Mouse (Mus musculus) T-helper 17 cell (primary cell): Measurements from ENCODE around the gene Kdm5a.

Source experiments
- in situ Hi-C, 2 experiments: fragments of 300-600 bp; cut with MboI, MseI; formaldehyde crosslinking; loops; 1 replicate in 1 of 2; 2 replicates in 1 of 2; pipeline ENCODE4 v1.15.1; 2025; ENCODE audit warnings: high pct_unique_total_duplicates in 2 of 2

Gene Kdm5a

GRCm38 (mm10) chr6:120470666-120471065 is 106.7 kb downstream of the Kdm5a start:
- in situ Hi-C loops, result no loop called here

- in situ Hi-C loops, result no loop called here
Measured at GRCm38 (mm10) chr6:120471991-120472441, 108.1 kb downstream of the Kdm5a start.

DNA sequence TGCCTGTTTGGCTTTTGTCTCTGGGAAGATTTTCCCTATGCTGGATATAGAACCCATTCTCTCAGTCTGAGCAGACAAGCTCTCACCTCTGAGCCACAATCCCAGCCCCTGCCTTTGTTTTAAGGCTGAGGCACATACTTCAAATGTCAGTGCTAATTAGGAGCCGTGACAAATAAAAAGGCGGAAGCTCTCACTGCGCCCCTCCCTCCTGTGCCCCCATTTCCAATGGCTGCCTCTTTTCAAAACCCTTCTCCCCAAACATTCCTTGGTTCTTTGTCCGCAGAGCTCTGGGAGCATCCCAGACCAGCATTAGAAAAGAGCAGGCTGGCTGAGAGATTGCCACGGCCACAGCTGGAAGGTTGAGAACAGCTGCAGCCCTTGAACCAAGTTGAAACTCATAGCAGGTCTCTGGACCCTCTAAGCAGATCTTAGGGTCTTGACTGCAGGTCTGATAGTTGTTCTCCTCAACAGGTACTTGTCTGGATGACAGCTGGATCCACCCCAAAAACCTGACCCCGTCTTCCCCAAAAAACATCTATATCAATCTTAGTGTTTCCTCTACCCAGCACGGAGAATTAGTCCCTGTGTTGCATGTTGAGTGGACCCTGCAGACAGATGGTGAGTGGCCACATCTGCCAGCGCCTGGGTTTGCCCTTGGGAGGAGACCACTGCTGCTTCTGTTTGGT is 108.7 kb downstream of the Kdm5a start:
- in situ Hi-C loops, result no loop called here

DNA sequence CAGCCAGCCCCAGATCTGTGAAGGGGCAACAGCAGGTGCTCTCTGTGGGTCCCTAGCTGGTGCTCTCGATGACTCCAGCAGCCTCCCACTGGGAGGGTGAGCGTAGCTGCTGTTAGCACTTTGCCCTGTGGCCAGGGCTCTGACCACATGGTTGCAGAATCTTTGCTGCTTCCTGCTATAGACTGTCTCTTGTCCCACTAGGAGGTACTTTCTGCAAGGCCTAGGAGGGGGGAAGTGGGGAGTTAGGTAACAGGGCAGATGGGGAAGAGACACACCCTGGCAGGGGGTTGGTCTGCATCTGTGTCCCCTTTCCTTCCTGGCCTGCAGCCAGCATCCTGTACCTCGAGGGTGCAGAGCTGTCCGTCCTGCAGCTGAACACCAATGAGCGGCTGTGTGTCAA is 109.5 kb downstream of the Kdm5a start:
- in situ Hi-C loops, result no loop called here

- in situ Hi-C loops, result no loop called here
Measured at GRCm38 (mm10) chr6:120475288-120475687, 111.4 kb downstream of the Kdm5a start.

DNA sequence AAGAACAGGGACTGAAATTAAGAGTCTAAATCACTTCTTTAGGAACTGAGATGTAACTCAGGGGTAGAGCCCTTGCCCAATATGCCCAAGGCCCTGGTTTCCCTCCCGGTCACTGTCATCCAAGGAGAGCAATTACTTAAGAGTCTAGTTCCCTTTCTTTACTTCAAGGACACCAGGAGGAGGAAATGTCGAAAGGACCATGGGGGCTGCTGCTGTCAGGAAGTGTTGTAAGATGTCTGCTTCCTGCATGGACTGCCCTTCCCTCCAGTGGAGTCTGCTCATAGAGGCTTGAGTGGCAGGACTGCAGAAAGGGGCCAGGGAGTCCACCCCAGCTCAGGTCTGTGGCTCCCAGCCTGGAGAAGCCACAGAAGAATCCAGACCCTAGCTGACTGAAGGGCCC is 115.4 kb downstream of the Kdm5a start:
- in situ Hi-C loops, result no loop called here

DNA sequence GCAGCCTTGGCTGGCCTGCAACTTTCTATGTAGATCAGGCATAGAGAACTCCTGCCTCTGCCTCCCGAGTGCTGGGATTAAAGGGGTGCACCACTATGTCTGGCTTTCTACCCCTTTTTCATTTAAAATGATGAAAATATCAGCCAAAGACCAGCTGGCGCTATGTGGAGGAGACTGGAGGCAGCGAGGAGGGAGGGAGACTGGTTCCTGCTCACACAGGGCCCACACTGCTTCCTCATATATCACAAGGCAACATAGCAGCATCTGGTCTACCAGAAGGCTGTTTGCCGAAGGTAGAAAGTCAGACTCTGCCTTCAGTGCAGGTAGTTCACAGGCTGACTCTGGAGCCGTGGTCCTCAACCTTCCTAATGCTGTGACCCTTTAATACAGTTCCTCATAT is 116.4 kb downstream of the Kdm5a start:
- in situ Hi-C loops, result loop anchor here in 1 of 2 experiments (5.0 kb wide), 1 partner anchor 47 kb away; no protein-coding TSS in a partner anchor

DNA sequence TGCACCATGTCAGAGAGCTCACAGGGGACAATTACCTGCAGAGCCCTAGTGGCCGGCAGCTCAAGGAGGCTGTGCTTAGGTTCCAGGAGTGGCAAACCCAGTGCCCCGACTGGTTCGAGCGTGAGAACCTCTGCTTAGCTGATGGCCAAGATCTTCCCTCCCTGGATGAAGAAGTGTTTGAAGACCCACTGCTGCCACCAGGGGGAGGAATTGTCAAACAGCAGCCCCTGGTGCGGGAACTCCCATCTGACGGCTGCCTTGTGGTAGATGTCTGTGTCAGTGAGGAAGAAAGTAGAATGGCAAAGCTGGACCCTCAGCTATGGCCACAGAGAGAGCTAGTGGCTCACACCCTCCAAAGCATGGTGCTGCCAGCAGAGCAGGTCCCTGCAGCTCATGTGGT is 117.6 kb downstream of the Kdm5a start:
- in situ Hi-C loops, result loop anchor here in 1 of 2 experiments (5.0 kb wide), 1 partner anchor 46 kb away; no protein-coding TSS in a partner anchor

GRCm38 (mm10) chr6:120482021-120482420 is 118.1 kb downstream of the Kdm5a start:
- in situ Hi-C loops, result loop anchor here in 1 of 2 experiments (5.0 kb wide), 1 partner anchor 45 kb away; no protein-coding TSS in a partner anchor

- in situ Hi-C loops, result loop anchor here in 1 of 2 experiments (5.0 kb wide), 1 partner anchor 45 kb away; no protein-coding TSS in a partner anchor
Measured at GRCm38 (mm10) chr6:120482756-120483155, 118.8 kb downstream of the Kdm5a start.

GRCm38 (mm10) chr6:120483211-120483626 is 119.3 kb downstream of the Kdm5a start:
- in situ Hi-C loops, result loop anchor here in 1 of 2 experiments (5.0 kb wide), 1 partner anchor 44 kb away; no protein-coding TSS in a partner anchor

DNA sequence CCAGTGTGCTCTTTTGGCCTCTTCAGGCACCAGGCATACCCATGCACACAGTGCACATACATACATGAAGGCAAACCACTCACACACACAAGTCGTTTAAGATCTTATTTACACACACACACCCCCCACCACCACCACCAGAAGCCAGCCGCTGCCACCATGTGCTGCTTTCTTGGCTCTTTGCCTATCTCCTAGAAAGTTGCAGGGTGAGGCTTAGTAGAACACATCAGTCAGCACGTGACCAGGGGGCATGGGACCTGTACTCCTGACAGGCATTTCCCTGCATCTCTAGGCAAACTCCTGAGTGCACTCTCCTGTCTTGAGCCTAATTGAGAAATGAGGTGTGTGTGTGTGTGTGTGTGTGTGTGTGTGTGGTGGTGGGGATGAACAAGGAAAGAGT is 121.1 kb downstream of the Kdm5a start:
- in situ Hi-C loops, result loop anchor here in 1 of 2 experiments (5.0 kb wide), 1 partner anchor 1118 kb away; no protein-coding TSS in a partner anchor

DNA sequence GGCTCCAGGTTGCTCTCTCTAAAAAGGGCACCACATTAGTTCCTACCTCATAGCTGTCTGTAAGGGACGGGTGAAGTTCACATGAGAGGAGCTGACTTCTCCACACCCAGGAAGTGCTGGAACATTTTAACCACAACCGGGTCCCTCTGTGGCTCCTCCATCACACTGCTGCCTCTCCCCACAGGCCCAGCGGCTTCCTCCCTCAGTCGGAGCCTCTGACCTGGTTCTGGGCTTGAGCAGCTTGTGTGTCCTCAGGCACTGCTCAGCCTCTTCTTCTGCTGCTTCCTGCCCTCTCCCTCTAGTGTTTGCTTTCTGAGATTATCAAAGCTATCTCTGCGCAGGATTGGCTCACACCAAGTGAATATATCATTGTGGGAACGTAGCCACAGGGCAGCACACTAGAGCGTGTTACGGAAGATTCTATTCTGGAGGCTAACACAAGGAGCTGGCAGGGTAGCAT is 122.2 kb downstream of the Kdm5a start:
- in situ Hi-C loops, result loop anchor here in 1 of 2 experiments (5.0 kb wide), 1 partner anchor 1119 kb away; no protein-coding TSS in a partner anchor

- in situ Hi-C loops, result loop anchor here in 1 of 2 experiments (5.0 kb wide), 1 partner anchor 1121 kb away; no protein-coding TSS in a partner anchor
Measured at GRCm38 (mm10) chr6:120488647-120489046, 124.7 kb downstream of the Kdm5a start.

GRCm38 (mm10) chr6:120489461-120489860 is 125.5 kb downstream of the Kdm5a start:
- in situ Hi-C loops, result loop anchor here in 1 of 2 experiments (5.0 kb wide), 1 partner anchor 1122 kb away; no protein-coding TSS in a partner anchor

DNA sequence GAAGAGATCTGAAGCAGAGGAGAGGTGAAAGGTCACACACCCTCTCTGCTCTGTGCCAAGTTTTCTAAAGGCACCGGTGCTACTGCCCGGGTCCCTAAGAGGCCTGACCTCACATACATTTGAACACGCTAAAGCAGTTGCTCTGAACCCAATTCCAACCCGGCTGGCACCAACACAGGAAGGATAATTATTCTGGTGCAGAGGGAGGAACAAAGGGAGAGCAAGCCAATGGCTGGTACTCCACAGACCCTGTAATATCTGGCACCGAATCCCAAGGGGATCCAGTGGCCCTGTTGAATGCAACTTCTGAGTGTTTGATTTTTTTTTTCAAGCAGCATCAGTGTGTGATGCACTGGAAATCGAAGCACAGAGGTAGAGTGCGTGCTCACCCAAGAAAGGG is 127.1 kb downstream of the Kdm5a start:
- in situ Hi-C loops, result no loop called here

DNA sequence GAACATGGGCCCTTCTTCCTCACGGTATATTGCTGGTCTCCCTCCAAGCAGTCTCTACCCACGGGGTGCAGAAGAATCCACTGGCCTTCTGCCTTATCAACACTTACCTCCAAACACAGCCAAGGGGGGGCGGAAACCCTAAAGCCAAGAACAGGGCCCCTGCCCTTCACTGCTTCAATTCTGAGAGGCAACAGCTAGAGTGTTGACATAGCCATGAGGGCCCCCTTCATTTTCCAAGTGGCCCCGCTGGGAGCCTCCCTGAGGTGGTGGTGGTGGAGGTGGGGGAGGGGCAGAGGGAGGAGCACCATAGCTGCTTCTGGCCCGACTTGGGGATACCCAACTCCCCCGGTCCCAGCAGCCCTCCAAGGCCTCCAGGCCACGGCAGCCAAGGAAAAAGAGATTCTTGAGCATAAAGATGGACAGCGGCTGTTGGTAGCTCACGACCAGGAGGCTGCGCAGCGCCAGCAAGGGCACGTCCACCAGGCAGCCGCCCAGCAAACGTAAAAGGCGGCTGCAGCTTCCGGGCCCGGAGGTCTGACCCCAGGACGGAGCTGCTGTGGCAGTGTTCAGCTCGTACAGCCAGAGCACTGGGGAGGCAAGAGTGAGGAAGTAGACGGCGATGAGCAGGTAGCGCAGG is 128.1 kb downstream of the Kdm5a start:
- in situ Hi-C loops, result no loop called here

- in situ Hi-C loops, result no loop called here
Measured at GRCm38 (mm10) chr6:120492499-120493373, 128.8 kb downstream of the Kdm5a start.

DNA sequence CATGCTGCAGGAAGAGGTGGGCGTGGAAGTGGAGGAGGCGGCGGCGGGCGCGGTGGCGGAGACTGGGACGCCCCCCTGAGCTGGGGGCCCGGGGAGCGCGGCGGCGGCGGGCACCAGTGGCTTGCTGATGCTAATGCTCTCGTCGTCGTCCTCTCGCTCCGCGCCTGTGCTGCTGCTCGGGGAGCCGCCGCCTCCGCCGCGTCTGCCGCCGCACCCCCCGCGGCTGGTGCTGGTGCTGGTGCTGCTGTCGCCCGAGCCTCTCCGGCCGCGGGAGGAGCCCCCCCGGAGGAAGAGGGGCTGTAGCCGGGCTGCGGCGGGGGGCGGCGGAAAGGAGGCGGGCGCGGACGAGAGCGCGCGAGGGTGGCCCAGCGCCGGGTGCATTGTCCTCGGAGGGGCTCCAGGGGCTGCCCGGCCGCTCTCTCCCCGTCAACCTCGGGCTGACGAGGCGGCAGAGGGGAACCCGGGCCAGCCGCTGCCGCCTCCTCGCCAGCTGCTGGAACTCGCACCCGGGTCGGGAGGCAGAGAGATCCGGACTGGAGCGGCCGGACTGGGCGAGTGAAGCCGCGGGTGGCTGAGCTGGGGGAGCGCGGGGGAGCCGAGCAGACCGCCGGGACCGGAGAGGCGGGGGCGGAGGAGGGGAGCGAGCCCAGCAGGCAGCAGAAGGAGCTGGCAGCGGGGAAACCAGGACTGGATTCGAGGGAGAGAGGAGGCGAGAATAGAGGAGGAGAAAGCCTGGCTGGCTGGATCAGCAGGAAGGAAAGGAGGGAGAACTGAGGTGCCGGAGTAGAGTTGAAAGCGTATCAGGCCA is 129.7 kb downstream of the Kdm5a start, which contains the start of gene Tmem121b:
Gene Tmem121b, minus strand, starts transcription at position 434 of the 808 bp plus-strand sequence.
- in situ Hi-C loops, result no loop called here
